Mouse (Mus musculus) erythroblast, embryonic 14.5 days (primary cell): ENCODE results near the gene Vmn2r90. TPM values are rescaled to one million over a fixed set of nuclear protein-coding genes. Genes with fewer than 3 reads are reported as not detected.

Experiments
- H3K27me3 ChIP-seq: 2 replicates; pipeline ENCODE4 v1.6.1; 2012; ENCODE audit warnings: inconsistent platforms; ENCODE audit not compliant: control insufficient read depth
- H3K36me3 ChIP-seq: 2 replicates; pipeline ENCODE4 v1.6.1; 2012; ENCODE audit warnings: mild to moderate bottlenecking, inconsistent platforms; ENCODE audit not compliant: control insufficient read depth
- H3K4me1 ChIP-seq: 2 replicates; pipeline ENCODE4 v1.6.1; 2012; ENCODE audit warnings: inconsistent platforms; ENCODE audit not compliant: control insufficient read depth
- H3K4me3 ChIP-seq: replicated peaks from 2 replicates; pipeline ENCODE3; 2012; ENCODE audit warnings: moderate library complexity, mild to moderate bottlenecking, inconsistent platforms
- H3K9me3 ChIP-seq: 2 replicates; pipeline ENCODE4 v1.6.1; 2012; ENCODE audit warnings: low read length, inconsistent platforms, mixed read lengths; ENCODE audit not compliant: control insufficient read depth
- GATA1 ChIP-seq: IDR thresholded peaks from 2 replicates; pipeline ENCODE4 v1.6.1; 2012; ENCODE audit warnings: low read length, inconsistent platforms, mixed read lengths
- TAL1 ChIP-seq: IDR thresholded peaks from 3 replicates; pipeline ENCODE4 v1.6.1; 2012; ENCODE audit warnings: low read length, inconsistent platforms, mixed read lengths
- polyA plus RNA-seq: library from polyadenylated mRNA; stranded (reverse); fragments of >175 nt; gene quantifications from 2 replicates; pipeline ENCODE4 v1.2.3, GENCODE M21; 2012

Gene Vmn2r90
- polyA plus RNA-seq, 1 experiment, result not detected

DNA sequence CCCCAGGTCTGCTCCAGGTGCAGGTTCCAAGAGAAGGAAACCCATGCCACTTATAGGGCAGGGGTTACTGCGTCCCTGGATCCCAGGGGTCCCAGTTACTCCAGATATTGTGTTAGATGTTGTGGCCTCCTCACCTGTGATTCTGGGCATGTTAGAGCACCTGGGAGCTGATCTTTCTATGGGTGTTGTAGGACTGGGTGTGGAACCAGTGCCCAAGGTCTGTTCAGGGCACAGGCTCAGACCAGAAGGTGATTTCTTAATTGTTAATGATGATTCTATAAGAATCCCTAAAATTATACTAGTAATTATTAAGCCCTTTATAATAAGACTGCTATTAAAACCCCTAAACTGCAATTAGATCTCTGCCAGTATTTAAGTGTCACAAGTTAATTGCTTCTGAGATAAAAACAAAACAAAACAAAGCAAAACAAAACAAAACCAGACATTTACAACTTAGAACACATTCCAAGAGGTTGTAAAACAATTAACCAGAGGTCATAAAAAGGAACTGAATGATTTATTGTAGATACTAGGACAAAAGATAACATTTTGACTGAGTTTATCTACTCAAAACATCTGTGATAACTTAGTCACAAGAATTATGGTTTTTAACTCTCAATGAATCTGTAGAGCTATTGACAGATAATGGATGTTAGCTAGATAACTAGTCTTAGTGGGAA lies 59.2 kb downstream of the Vmn2r90 start:
- Histone ChIP-seq H3K27me3 (no peaks in the 10 kb centered on the region), H3K36me3 (no peaks in the 10 kb centered on the region), H3K4me3 (no peak overlapping the region), H3K4me1 (no peaks in the 10 kb centered on the region), H3K9me3 (no peaks in the 10 kb centered on the region)
- TF ChIP-seq GATA1 (no peak), TAL1 (no peak)

DNA sequence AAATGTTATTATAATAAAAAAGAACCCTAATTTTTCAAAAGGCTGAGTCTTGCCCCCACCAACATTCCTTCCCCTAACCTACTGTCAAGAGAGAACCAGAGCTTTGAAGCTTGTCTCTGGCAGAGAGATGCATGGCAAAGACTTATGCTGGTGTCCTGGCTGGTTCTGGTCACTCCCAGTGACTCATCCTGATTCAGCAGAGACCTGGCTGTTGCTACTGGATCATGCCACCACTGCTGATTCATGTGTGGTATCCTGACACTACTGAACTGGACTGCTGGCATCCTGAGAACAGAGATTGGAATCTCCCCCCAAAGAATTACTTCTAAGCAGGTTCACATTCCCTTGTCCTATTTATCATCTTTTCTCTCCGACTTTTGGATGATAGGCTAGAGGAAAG lies 60.7 kb downstream of the Vmn2r90 start:
- no peak for TF ChIP-seq GATA1
- TF ChIP-seq TAL1, result no peak
- no peaks in the 10 kb centered on the region for H3K4me1 ChIP-seq
- no peaks in the 10 kb centered on the region for H3K27me3 ChIP-seq
- no peak overlapping the region for H3K4me3 ChIP-seq
- no peaks in the 10 kb centered on the region for H3K9me3 ChIP-seq
- H3K36me3 ChIP-seq, result no peaks in the 10 kb centered on the region

DNA sequence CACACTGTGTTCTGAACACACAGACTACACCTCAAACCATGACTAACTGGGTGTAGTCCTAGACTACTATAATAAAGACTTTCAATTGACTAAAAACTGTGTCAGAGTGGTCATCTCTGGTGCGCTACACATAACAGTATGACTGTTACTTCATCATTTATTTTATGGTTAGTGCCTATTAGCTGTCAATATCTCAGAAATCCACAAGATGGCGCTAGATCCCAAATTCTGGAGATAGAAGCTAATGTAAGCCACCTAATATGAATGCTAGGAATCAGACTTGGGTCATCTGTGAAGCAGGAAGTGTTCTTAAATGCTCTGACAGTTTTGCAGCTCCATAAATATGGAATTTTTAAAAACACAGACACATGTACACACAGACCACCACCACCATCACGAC lies 62.9 kb downstream of the Vmn2r90 start:
- Histone ChIP-seq H3K4me3 (no peak overlapping the region), H3K4me1 (no peaks in the 10 kb centered on the region)
- TF ChIP-seq TAL1 (no peak), GATA1 (no peak)

More for the DNA sequence above, 62.9 kb downstream of the Vmn2r90 start:
- H3K27me3 ChIP-seq, result no peaks in the 10 kb centered on the region
- no peaks in the 10 kb centered on the region for H3K9me3 ChIP-seq
- no peaks in the 10 kb centered on the region for H3K36me3 ChIP-seq

Other genes starting within 250 kb of the Vmn2r90 start
- gene Lnpep, start 78.7 kb upstream of the Vmn2r90 start, polyA plus RNA-seq, result 0.05 and 0.07 TPM in 2 replicates
- 0.18 TPM in 1 of 2 replicates, not detected in the other for gene Spaca6, start 123.4 kb downstream of the Vmn2r90 start, polyA plus RNA-seq
- gene Has1, start 151.5 kb downstream of the Vmn2r90 start, polyA plus RNA-seq, result not detected in 2 replicates
- gene Fpr1, start 180.2 kb downstream of the Vmn2r90 start, polyA plus RNA-seq, result 0.03 TPM in 1 of 2 replicates, not detected in the other
- not detected in 2 replicates for gene Fpr2, start 184.1 kb downstream of the Vmn2r90 start, polyA plus RNA-seq
- not detected in 2 replicates for gene Fpr3, start 184.1 kb downstream of the Vmn2r90 start, polyA plus RNA-seq